Mouse (Mus musculus) ES-E14 (cell line): ENCODE data around the gene Pla2g15. TPM values are rescaled to one million over a fixed set of nuclear protein-coding genes. Genes with fewer than 3 reads are reported as not detected.

Experiments
- DNase-seq: peaks from one replicate; pipeline ENCODE4 v3.0.0-alpha.2; 2013; ENCODE audit warnings: low read depth, low spot score
- H3K27ac ChIP-seq: 2 replicates; pipeline ENCODE4 v1.5.1; 2012; ENCODE audit warnings: low read depth, mild to moderate bottlenecking, low read length, moderate library complexity, mixed read lengths; ENCODE audit not compliant: poor library complexity, insufficient read depth, severe bottlenecking
- H3K36me3 ChIP-seq: 2 replicates; pipeline ENCODE4 v1.6.1; 2012; ENCODE audit warnings: mild to moderate bottlenecking, low read length, moderate library complexity, mixed read lengths; ENCODE audit not compliant: control insufficient read depth, poor library complexity, insufficient read depth, severe bottlenecking
- H3K4me1 ChIP-seq, 2 experiments: fragments of 150-350 bp in 1 of 2; sonication (generic) in 1 of 2; 2 replicates each; pipeline ENCODE4 v1.6.1; 2012; ENCODE audit warnings: low read length in 2 of 2, mild to moderate bottlenecking in 1 of 2, mixed read lengths in 1 of 2; ENCODE audit not compliant: control insufficient read depth in 2 of 2, insufficient read depth in 2 of 2, poor library complexity in 1 of 2
- H3K4me3 ChIP-seq, 2 experiments: fragments of 150-350 bp in 1 of 2; sonication (generic) in 1 of 2; 2 replicates each; pipeline ENCODE4 v1.5.1; 2012; ENCODE audit warnings: low read length in 2 of 2, low read depth in 1 of 2, mild to moderate bottlenecking in 1 of 2, mixed read lengths in 1 of 2; ENCODE audit not compliant: insufficient read depth in 1 of 2, poor library complexity in 1 of 2, severe bottlenecking in 1 of 2
- H3K9ac ChIP-seq: 2 replicates; pipeline ENCODE4 v1.6.1; 2012; ENCODE audit warnings: low read depth, mild to moderate bottlenecking, low read length, mixed read lengths; ENCODE audit not compliant: poor library complexity, insufficient read depth, severe bottlenecking
- H3K9me3 ChIP-seq: fragments of 150-350 bp; sonication (generic); 2 replicates; pipeline ENCODE4 v1.6.1; 2012; ENCODE audit warnings: low read depth, mild to moderate bottlenecking, low read length; ENCODE audit not compliant: control insufficient read depth, insufficient read depth
- CHD2 ChIP-seq: IDR thresholded peaks from 2 replicates; pipeline ENCODE4 v1.6.1; 2014; ENCODE audit warnings: mild to moderate bottlenecking, low read depth, low read length, inconsistent platforms
- HCFC1 ChIP-seq: IDR thresholded peaks from 2 replicates; pipeline ENCODE4 v1.6.1; 2012; ENCODE audit warnings: low read length, inconsistent platforms, borderline replicate concordance; ENCODE audit not compliant: insufficient read depth
- MAFK ChIP-seq: IDR thresholded peaks from 2 replicates; pipeline ENCODE4 v1.6.1; 2014; ENCODE audit warnings: mild to moderate bottlenecking, low read depth, low read length, inconsistent platforms; ENCODE audit not compliant: insufficient read depth
- ZC3H11A ChIP-seq: IDR thresholded peaks from 2 replicates; pipeline ENCODE4 v1.6.1; 2012; ENCODE audit warnings: low read depth, mild to moderate bottlenecking, inconsistent platforms, low read length, borderline replicate concordance
- ZNF384 ChIP-seq: IDR thresholded peaks from 2 replicates; pipeline ENCODE4 v1.6.1; 2012; ENCODE audit warnings: low read depth, low read length, inconsistent platforms
- in situ Hi-C, 2 experiments: fragments of 600-800 bp; cut with MboI; formaldehyde crosslinking; loops; one replicate each; pipeline ENCODE4 v1.15.1; 2025; ENCODE audit warnings: low sequenced_read_pairs in 2 of 2, inconsistent platforms in 1 of 2; ENCODE audit not compliant: unreplicated experiment in 2 of 2
- total RNA-seq: library from RNA; depleted of rRNA; stranded (reverse); fragments of 300-350 nt; gene quantifications from 2 replicates; pipeline ENCODE4 v1.2.3, GENCODE M21; 2012

The Pla2g15 gene
- total RNA-seq, 1 experiment = 26.0 TPM

- Histone ChIP-seq H3K4me3 (no peak overlapping the region), H3K9me3 (no peaks in the 10 kb centered on the region), H3K4me1 (peaks cover 0 to 2% of the 10 kb centered on the region in 2 experiments; a peak in 1 of 4 replicates), H3K36me3 (peaks cover 12% of the 10 kb centered on the region), H3K27ac (no peak overlapping the region), H3K9ac (no peak overlapping the region)
- no peak for DNase-seq
- in situ Hi-C loops = no loop called here
- TF ChIP-seq CHD2 (no peak), ZNF384 (no peak), HCFC1 (no peak), MAFK (no peak), ZC3H11A (no peak)
These were observed 42.1 kb upstream of the Pla2g15 start for GRCm38 (mm10) chr8:106108080-106108479.

- no peak overlapping the region for H3K27ac ChIP-seq
- no peak for DNase-seq
- H3K4me3 ChIP-seq = no peak overlapping the region
- TF ChIP-seq ZNF384 = no peak
- no peak for TF ChIP-seq CHD2
- TF ChIP-seq MAFK = no peak
- no peak for TF ChIP-seq HCFC1
- no peak for TF ChIP-seq ZC3H11A
- H3K36me3 ChIP-seq = peaks cover 12% of the 10 kb centered on the region
- in situ Hi-C loops = no loop called here
- no peaks in the 10 kb centered on the region for H3K9me3 ChIP-seq
- no peak overlapping the region for H3K9ac ChIP-seq
- peaks cover 0 to 2% of the 10 kb centered on the region in 2 experiments; a peak in 2 of 4 replicates for H3K4me1 ChIP-seq
These were observed 41.5 kb upstream of the Pla2g15 start for GRCm38 (mm10) chr8:106108729-106109128.

- DNase-seq = no peak
- Histone ChIP-seq H3K9me3 (no peaks in the 10 kb centered on the region), H3K27ac (peak overlapping the region; percentile 10; the same call in 1 of the 2 replicates), H3K36me3 (peaks cover 10% of the 10 kb centered on the region), H3K4me1 (peaks cover 0 to 2% of the 10 kb centered on the region in 2 experiments; a peak in 2 of 4 replicates), H3K9ac (no peak overlapping the region), H3K4me3 (no peak overlapping the region)
- in situ Hi-C loops = no loop called here
- no peak for TF ChIP-seq CHD2
- TF ChIP-seq HCFC1 = no peak
- no peak for TF ChIP-seq MAFK
These were observed 38.2 kb upstream of the Pla2g15 start for GRCm38 (mm10) chr8:106112041-106112440.

- no peaks in the 10 kb centered on the region for H3K9me3 ChIP-seq
- in situ Hi-C loops = no loop called here
- H3K36me3 ChIP-seq = peaks cover 10% of the 10 kb centered on the region
These were observed 37.7 kb upstream of the Pla2g15 start for GRCm38 (mm10) chr8:106112514-106112913.

GRCm38 (mm10) chr8:106115897-106116296, 34.3 kb upstream of the Pla2g15 start:
- peak; percentile 61 for DNase-seq
- no peak overlapping the region for H3K9ac ChIP-seq
- H3K4me1 ChIP-seq = peaks cover 0 to 2% of the 10 kb centered on the region in 2 experiments; a peak in 2 of 4 replicates
- H3K4me3 ChIP-seq = no peak overlapping the region
- in situ Hi-C loops = no loop called here
- TF ChIP-seq ZC3H11A (no peak), CHD2 (no peak), MAFK (0 out of 2 replicates have a peak, but pooled peaks have one; percentile 26), HCFC1 (no peak), ZNF384 (no peak)
- H3K36me3 ChIP-seq = no peaks in the 10 kb centered on the region; the same call in 1 of the 2 replicates
- H3K9me3 ChIP-seq = no peaks in the 10 kb centered on the region
- no peak overlapping the region for H3K27ac ChIP-seq

More at GRCm38 (mm10) chr8:106112514-106112913, 37.7 kb upstream of the Pla2g15 start:
- no peak for DNase-seq
- no peak overlapping the region for H3K9ac ChIP-seq
- H3K4me1 ChIP-seq = peaks cover 0 to 2% of the 10 kb centered on the region in 2 experiments; a peak in 2 of 4 replicates
- H3K27ac ChIP-seq = no peak overlapping the region
- TF ChIP-seq ZNF384 = no peak
- TF ChIP-seq CHD2 = no peak
- no peak for TF ChIP-seq MAFK
- no peak for TF ChIP-seq HCFC1
- TF ChIP-seq ZC3H11A = no peak
- H3K4me3 ChIP-seq = no peak overlapping the region
